Mouse (Mus musculus) neural tube, embryonic 14.5 days (tissue): Measurements from ENCODE around the gene Mark1. TPM values are rescaled to one million over a fixed set of nuclear protein-coding genes. Genes with fewer than 3 reads are reported as not detected.

Experiments used
- ATAC-seq: fragments of 200-750 bp; cut with Nextera tagmentation; 2 replicates; pipeline ENCODE4 v1.8.0; 2017; ENCODE audit warnings: low read depth, mild to moderate bottlenecking, moderate TSS enrichment, moderate library complexity
- H3K27ac ChIP-seq: fragments of 300-500 bp; sonication (generic); 2 replicates; pipeline ENCODE4 v1.5.1; 2014; ENCODE audit warnings: low read depth, mild to moderate bottlenecking, control low read depth, low read length, moderate library complexity, mixed read lengths
- H3K27me3 ChIP-seq: fragments of 300-500 bp; sonication (generic); 2 replicates; pipeline ENCODE4 v1.6.1; 2014; ENCODE audit warnings: low read length; ENCODE audit not compliant: control insufficient read depth, insufficient read depth
- H3K36me3 ChIP-seq: fragments of 300-500 bp; sonication (generic); 2 replicates; pipeline ENCODE4 v1.6.1; 2014; ENCODE audit warnings: low read length, mixed read lengths; ENCODE audit not compliant: control insufficient read depth, insufficient read depth
- H3K4me1 ChIP-seq: fragments of 300-500 bp; sonication (generic); 2 replicates; pipeline ENCODE4 v1.6.1; 2014; ENCODE audit warnings: low read length; ENCODE audit not compliant: control insufficient read depth, insufficient read depth
- H3K4me2 ChIP-seq: fragments of 300-500 bp; sonication (generic); 2 replicates; pipeline ENCODE4 v1.6.1; 2014; ENCODE audit warnings: mild to moderate bottlenecking, low read depth, low read length, control low read depth
- H3K4me3 ChIP-seq: fragments of 300-500 bp; sonication (generic); 2 replicates; pipeline ENCODE4 v1.5.1; 2014; ENCODE audit warnings: low read depth, low read length, control low read depth, mixed read lengths
- H3K9ac ChIP-seq: fragments of 300-500 bp; sonication (generic); replicated peaks from 2 replicates; pipeline ENCODE4 v1.6.1; 2014; ENCODE audit warnings: low read depth, mild to moderate bottlenecking, control low read depth, low read length, mixed read lengths
- H3K9me3 ChIP-seq: fragments of 300-500 bp; sonication (generic); 2 replicates; pipeline ENCODE4 v1.6.1; 2016; ENCODE audit warnings: low read length; ENCODE audit not compliant: control insufficient read depth
- WGBS: fragments of 180-500 bp; shearing (Covaris S2); extraction: QIAGEN DNeasy Blood & Tissue Kit; methylation state at CpG from one replicate; pipeline ENCODE4 v1.1.7; 2014; 5-methylcytosine and 5-hydroxymethylcytosine counted together
- polyA plus RNA-seq: library from polyadenylated mRNA; unstranded; fragments of >200 nt; fragmentation: Nextera tagmentation; extraction: Ambion mirVana; gene quantifications from 2 replicates; pipeline ENCODE4 v1.2.1, GENCODE M21; 2014

Mark1 gene
- polyA plus RNA-seq, 1 experiment from 2014 or later: 15.2 TPM

DNA sequence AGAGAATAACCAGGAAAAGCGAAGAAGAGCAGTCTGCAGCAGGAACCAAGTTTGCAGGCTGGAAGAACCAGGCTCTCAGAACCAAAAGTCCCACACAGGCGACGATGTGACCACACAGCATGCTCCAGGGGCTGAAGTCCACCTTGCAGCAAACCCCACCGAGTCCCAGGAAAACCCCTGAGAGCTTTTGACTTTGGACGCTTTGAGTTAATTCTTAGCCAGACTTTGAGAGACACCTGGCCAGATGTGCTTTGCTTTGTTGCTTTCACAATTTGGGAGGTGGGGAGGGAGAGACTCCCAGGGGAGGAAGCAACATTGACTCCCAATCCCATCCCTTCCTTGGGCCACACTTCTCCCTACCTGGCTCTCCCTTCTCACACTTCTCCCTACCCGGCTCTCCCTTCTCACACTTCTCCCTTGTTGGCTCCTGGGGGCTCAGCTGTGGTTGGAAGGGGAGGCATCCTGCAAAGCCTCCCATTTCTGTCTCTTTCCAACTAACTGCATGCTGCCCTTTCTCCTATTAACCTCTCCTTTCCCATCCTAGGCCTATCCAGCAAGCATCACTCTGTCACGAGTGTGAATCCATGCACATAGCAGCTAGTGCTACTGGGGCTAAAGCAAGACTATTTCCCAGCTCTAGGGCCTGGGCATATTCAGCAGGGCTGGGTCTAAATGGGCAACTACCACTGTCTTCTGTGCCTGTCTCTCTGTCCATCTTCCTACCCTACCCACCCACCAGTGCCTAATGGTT lies 127.1 kb downstream of the Mark1 start:
- H3K4me3 ChIP-seq: no peak overlapping the region
- no peak overlapping the region for H3K9ac ChIP-seq
- no peak overlapping the region for H3K4me2 ChIP-seq
- H3K27ac ChIP-seq: no peak overlapping the region
- no peaks in the 10 kb centered on the region for H3K27me3 ChIP-seq
- H3K4me1 ChIP-seq: no peaks in the 10 kb centered on the region
- H3K36me3 ChIP-seq: no peaks in the 10 kb centered on the region
- ATAC-seq: no peak
- H3K9me3 ChIP-seq: no peaks in the 10 kb centered on the region
- WGBS: 84% methylated on average over 7 of the region's 7 CpGs

DNA sequence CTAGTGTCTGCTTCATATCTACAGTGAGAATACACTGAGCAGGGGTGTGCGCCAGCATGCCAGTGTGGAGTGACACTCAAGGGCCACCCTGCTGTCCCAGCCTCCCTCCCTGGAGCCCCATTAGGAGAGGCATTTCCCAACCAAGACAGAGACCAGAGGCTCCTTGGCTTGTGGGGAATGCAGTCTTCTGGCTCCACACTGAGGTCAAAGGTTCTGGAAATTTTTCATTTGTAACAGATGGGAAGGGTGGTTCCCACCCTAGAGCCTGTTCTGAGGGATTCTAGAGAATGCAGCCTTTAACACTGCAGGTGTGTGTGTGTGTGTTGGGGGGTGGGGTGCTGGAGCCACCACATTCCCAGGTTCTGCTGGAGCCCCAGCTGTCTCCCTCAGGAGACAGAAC lies 127.9 kb downstream of the Mark1 start:
- Histone ChIP-seq H3K9me3 (no peaks in the 10 kb centered on the region), H3K9ac (no peak overlapping the region), H3K4me2 (no peak overlapping the region), H3K27me3 (no peaks in the 10 kb centered on the region), H3K27ac (no peak overlapping the region), H3K4me1 (no peaks in the 10 kb centered on the region), H3K4me3 (no peak overlapping the region), H3K36me3 (no peaks in the 10 kb centered on the region)
- whole genome bisulfite sequencing: 91% methylated on average over 1 of the region's 1 CpGs
- no peak for ATAC-seq

DNA sequence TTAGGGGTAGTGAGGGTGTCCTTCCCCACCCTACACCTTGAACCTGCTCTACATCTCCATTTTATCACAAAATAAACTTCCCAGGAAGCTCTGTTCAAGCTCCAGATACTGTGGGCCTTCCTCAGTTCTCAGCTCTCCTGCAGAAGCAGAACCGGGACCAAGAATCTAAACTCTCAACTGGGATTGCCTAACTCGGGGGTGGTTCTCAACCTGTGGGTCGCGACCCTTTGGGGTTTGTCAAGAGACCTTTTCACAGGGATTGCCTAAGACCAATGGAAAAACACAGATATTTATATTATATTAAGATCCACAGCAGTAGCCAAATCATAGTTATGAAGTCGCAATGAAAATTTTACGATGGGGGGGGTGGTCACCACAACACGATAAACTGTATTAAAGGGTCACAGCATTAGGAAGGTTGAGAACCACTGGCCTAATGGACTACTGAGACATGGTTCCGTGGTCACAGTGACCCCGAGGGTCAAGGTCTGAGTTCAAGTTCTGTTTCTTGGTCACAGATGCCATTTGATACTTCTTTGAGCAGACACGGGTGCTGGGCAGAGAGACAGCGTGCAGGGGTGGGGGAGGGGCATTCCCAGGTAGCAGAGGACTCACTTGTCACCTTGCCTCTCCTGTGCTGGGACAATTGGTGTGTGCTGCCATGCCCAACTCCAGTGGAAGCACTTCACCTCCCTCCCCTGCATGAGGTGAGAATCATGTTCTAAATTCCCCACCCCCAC lies 128.6 kb downstream of the Mark1 start:
- Histone ChIP-seq H3K27ac (no peak overlapping the region), H3K4me3 (no peak overlapping the region), H3K4me2 (no peak overlapping the region), H3K4me1 (no peaks in the 10 kb centered on the region), H3K36me3 (no peaks in the 10 kb centered on the region), H3K27me3 (no peaks in the 10 kb centered on the region), H3K9ac (no peak overlapping the region), H3K9me3 (no peaks in the 10 kb centered on the region)
- no peak for ATAC-seq
- 89% methylated on average over 11 of the region's 11 CpGs for WGBS

DNA sequence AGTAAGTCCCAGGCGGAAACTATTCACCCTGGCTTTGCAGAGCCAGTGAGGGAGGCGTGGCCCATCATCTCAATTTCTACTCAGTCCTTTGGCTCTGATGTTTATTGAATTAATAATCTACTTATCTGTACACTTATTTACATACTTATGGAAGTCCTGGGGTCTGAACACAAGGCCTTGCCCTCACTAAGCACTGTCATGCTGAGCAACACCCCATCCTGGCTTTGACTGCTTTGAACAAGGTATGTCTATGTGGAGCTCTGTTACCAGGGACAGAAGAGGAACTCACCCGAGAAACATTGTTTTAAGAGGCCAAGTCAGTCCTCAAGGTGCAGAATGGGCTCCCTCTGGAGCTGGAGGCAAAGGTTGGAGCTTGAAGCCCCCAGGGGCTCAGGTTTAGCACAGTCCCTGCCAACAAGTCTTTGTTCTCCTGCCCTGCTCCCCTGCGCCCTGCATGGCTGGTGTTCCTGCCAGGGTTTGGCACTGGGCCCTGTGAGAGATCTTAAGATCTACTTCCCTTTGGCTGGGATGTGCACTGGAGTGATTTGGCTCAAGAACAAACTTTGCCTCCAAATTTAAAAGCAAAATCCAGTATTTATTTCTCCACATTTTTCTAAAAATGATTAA lies 129.3 kb downstream of the Mark1 start:
- Histone ChIP-seq H3K4me3 (no peak overlapping the region), H3K27ac (no peak overlapping the region), H3K4me2 (no peak overlapping the region), H3K4me1 (no peaks in the 10 kb centered on the region), H3K9me3 (no peaks in the 10 kb centered on the region), H3K27me3 (no peaks in the 10 kb centered on the region), H3K36me3 (no peaks in the 10 kb centered on the region), H3K9ac (no peak overlapping the region)
- 63% methylated on average over 4 of the region's 4 CpGs for WGBS
- no peak for ATAC-seq

DNA sequence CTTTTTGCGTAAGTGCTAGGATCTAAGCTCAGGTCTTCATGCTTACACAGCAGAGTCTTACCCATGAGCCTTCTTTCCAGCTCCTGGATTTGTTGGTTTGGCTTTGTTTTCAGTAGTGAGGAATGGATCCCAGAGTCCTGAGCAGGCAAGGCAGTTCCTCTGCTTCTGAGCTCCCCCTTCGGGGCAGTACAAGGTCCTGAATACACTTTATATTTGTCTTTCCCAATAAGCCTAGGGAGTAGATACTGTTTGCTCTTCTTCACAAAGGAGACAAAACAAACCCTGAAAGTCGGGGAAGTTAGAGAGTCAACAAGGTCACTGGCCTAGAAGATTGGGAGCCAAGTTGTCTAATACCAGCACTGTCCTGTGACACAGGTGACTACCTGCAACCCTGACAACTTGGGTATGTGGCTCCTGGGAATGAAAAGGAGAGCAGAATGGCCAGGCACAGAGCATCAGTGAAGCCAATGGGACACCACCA lies 131.7 kb downstream of the Mark1 start:
- 80% methylated on average over 3 of the region's 3 CpGs for WGBS
- H3K36me3 ChIP-seq: no peaks in the 10 kb centered on the region
- no peak overlapping the region for H3K4me3 ChIP-seq
- H3K4me2 ChIP-seq: no peak overlapping the region
- H3K4me1 ChIP-seq: no peaks in the 10 kb centered on the region
- H3K9ac ChIP-seq: no peak overlapping the region
- no peaks in the 10 kb centered on the region for H3K27me3 ChIP-seq
- no peaks in the 10 kb centered on the region for H3K9me3 ChIP-seq
- H3K27ac ChIP-seq: no peak overlapping the region
- no peak for ATAC-seq

DNA sequence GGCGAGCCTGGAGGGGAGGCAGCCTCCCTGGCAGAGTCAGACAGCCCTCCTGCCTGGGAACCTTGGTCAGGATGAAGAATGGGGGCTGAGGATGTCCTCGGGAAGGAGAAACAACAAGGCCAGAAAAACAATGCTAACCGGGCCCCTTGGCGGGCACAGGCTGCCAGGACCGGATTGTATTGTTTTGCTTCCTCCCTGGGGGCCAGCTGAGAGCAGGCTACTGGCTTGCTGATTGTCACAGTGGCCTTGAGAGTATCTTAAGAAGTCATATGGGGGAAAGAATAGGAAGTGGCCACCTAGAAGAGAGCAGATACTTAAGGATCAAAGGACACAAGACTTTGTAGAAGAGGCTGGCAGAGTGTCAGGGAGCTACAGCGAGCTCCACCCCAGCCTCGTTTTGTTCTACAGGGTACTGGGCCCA lies 135.0 kb downstream of the Mark1 start:
- ATAC-seq: no peak
- 26% methylated on average over 7 of the region's 7 CpGs for WGBS
- H3K27me3 ChIP-seq: no peaks in the 10 kb centered on the region
- H3K4me2 ChIP-seq: no peak overlapping the region
- no peaks in the 10 kb centered on the region for H3K36me3 ChIP-seq
- H3K9ac ChIP-seq: no peak overlapping the region
- H3K9me3 ChIP-seq: no peaks in the 10 kb centered on the region
- H3K4me1 ChIP-seq: no peaks in the 10 kb centered on the region
- H3K27ac ChIP-seq: no peak overlapping the region
- no peak overlapping the region for H3K4me3 ChIP-seq

DNA sequence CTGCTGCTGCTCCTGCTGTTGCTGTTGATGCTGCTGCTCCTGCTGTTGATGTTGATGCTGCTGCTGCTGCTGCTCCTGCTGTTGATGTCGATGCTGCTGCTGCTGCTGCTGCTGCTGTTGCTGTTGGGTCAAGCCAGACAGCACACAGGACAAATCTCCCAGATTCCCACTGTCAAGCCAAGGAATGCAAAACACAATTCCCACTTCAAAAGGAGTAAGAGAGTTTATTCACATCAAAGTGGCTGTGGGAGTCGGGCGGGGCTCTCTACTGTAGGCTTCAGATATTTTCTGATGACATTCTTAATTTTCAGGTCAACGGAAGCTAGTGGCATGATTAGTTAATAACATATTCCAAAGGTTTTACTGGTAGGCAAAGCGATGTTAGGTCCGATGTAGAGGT lies 136.7 kb downstream of the Mark1 start:
- ATAC-seq: no peak
- WGBS: 91% methylated on average over 6 of the region's 6 CpGs
- no peak overlapping the region for H3K4me2 ChIP-seq
- H3K27me3 ChIP-seq: no peaks in the 10 kb centered on the region
- no peak overlapping the region for H3K27ac ChIP-seq
- H3K4me1 ChIP-seq: no peaks in the 10 kb centered on the region
- H3K9ac ChIP-seq: no peak overlapping the region
- no peaks in the 10 kb centered on the region for H3K36me3 ChIP-seq
- H3K9me3 ChIP-seq: no peaks in the 10 kb centered on the region
- H3K4me3 ChIP-seq: no peak overlapping the region

GRCm38 (mm10) chr1:184861551-184861950 lies 137.8 kb downstream of the Mark1 start:
- no peaks in the 10 kb centered on the region for H3K9me3 ChIP-seq
- no peaks in the 10 kb centered on the region for H3K36me3 ChIP-seq
- H3K4me1 ChIP-seq: no peaks in the 10 kb centered on the region
- H3K4me3 ChIP-seq: no peak overlapping the region
- H3K9ac ChIP-seq: no peak overlapping the region
- WGBS: 77% methylated on average over 2 of the region's 2 CpGs
- no peak overlapping the region for H3K27ac ChIP-seq
- H3K4me2 ChIP-seq: no peak overlapping the region
- ATAC-seq: no peak
- no peaks in the 10 kb centered on the region for H3K27me3 ChIP-seq

GRCm38 (mm10) chr1:184860276-184860675 lies 139.1 kb downstream of the Mark1 start:
- 70% methylated on average over 3 of the region's 3 CpGs for WGBS
- Histone ChIP-seq H3K4me3 (no peak overlapping the region), H3K27me3 (no peaks in the 10 kb centered on the region), H3K9ac (no peak overlapping the region), H3K27ac (no peak overlapping the region), H3K9me3 (no peaks in the 10 kb centered on the region), H3K4me1 (no peaks in the 10 kb centered on the region), H3K36me3 (no peaks in the 10 kb centered on the region), H3K4me2 (no peak overlapping the region)
- no peak for ATAC-seq
